Mouse (Mus musculus): ENCODE data around the gene 3110082I17Rik. TPM values are rescaled to one million over a fixed set of nuclear protein-coding genes. Genes with fewer than 3 reads are reported as not detected.

The 3110082I17Rik gene
- total RNA-seq, 2 experiments from 2014 or later, result 5.0 to 5.3 TPM

DNA sequence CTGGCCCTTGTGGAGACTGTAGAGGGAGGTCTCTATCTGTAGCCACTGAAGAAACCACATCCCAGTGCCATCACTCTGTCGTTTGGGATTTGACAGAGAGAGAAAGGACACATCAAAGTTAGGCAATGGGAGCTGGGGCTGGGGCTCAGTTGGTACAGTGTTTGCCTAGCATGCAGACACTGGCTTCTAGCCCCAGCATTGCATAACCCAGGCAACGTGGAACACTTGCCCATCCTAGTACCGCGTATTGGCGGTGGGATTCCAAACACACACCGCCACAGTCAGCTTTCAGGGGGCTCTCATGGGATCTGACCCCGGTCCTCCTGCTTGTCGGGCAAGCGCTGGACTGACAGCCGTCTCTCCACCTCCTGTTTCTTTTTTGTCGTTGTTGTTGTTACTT is 93.8 kb downstream of the 3110082I17Rik start:
- intact Hi-C loops (cut with DNase I), result no loop called here
- DNase-seq (ENCODE audit: low spot score), result no peak

- no peak for DNase-seq (ENCODE audit: low spot score)
- intact Hi-C loops (cut with DNase I), result loop anchor here (2.0 kb wide), 1 partner anchor 101 kb away; no protein-coding TSS in a partner anchor
Measured at GRCm38 (mm10) chr5:139365827-139366226, 94.5 kb downstream of the 3110082I17Rik start.

GRCm38 (mm10) chr5:139364911-139365571 is 95.3 kb downstream of the 3110082I17Rik start:
- intact Hi-C loops (cut with DNase I), result loop anchor here (1.0 to 5.0 kb wide), 3 partner anchors 33 to 102 kb away; no protein-coding TSS in a partner anchor

GRCm38 (mm10) chr5:139364260-139364910 is 95.9 kb downstream of the 3110082I17Rik start:
- peak; percentile 73 for DNase-seq (ENCODE audit: low spot score)
- intact Hi-C loops (cut with DNase I), result loop anchor here (1.0 to 5.0 kb wide), 3 partner anchors 34 to 102 kb away; no protein-coding TSS in a partner anchor

More at GRCm38 (mm10) chr5:139364911-139365571, 95.3 kb downstream of the 3110082I17Rik start:
- DNase-seq (ENCODE audit: low spot score), result no peak

DNA sequence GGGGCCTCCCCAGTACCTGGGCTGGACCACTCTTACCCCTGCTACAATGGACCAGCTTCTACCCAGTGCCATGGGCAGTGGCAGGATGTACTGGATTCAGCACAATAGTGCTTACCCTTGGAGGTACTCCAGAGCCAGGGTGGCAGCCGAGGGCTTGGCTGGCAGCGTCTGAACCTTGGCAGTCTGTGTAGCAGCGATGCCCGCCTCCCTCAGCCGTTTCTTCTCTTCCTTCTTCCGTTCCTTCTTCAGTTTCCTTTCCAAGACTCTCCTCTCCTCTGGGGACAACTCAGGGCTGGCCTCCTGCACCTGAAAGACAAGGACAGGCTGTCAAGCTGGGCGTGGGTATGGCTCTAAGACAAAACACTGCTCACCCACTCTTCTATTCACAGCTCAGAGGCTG is 96.5 kb downstream of the 3110082I17Rik start:
- DNase-seq (ENCODE audit: low spot score), result no peak
- intact Hi-C loops (cut with DNase I), result loop anchor here (1.0 to 5.0 kb wide), 4 partner anchors 34 to 141 kb away; no protein-coding TSS in a partner anchor

DNA sequence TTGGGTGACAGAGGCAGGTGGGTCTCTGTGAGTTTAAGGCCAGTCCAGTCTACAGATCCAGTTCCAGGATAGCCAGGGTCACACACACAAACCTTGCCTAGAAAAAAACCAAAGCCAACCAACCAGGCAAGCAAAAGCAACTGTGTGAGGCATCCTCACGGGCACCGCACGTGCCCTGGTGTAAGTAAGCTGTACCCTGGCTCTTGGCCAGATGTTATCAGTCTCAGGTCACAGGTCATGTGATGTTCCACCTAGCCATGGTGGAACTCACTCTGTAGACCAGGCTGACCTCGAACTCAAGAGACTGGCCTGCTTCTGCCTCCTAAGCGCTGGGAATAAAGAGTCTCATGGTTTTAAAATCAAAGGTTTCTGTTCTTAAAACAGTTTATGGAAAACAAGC is 101.1 kb downstream of the 3110082I17Rik start:
- DNase-seq (ENCODE audit: low spot score), result no peak
- intact Hi-C loops (cut with DNase I), result no loop called here

DNA sequence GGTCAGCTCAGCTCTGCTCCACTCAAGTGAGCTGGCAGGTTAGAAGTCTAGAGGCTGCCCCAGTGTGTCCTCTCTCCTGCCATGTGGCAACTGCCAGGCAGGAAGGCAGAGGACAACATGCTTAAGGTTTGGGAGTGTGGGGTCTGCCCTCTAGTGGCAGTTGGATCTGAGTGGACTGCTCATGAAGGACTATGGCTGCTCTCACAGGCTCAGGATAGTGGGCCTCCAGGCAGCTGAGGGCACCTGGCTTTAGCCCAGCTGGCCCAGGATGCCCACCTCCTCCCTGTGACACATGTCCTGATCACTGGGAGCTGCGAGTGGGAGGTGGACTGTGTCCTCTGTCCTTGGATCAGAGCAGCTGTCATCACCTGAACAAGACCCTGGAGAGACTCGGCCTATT is 101.7 kb downstream of the 3110082I17Rik start:
- intact Hi-C loops (cut with DNase I), result no loop called here
- DNase-seq (ENCODE audit: low spot score), result no peak

DNA sequence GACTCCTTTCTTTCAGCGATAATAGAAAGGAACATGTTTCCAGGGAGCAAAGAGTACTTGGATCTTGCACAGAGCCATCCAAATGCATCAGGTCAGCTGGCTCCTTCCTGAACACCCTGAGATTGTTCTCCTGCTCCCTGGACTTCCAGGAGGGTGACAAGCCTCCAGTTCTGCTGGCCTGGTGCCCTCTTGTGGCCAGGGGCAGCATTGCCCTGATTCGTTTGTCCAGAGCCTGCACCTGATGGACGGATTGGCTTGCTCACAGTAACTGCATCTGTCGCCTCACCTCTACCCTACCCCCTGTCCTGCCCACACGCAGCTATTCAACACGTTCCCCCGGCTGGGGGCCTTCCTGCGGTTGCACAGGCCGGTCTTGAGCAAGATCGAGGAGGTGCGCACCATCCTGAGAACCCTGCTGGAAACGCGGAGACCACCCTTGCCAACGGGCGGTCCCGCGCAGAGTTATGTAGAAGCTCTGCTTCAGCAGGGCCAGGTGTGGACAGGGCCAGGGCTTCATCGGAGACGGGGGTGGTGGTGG is 105.0 kb downstream of the 3110082I17Rik start:
- DNase-seq (ENCODE audit: low spot score), result no peak

DNA sequence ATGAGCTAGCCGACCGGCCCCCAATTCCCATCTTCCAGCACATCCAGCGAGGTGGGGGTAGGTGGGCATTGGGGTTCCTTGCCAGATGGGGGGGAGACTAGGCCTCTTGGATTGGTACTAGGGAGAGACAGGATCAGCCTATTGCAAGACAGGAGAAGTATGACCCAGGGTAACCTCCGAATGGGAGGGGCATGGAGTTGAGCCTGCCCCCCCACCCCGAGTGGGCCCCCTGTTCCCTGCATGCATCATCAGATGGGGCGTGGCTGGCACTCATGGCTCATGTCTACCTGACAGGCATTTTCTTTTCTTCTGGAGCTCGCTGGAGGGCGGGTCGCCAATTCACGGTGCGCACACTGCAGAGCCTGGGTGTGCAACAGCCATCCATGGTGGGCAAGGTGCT is 106.4 kb downstream of the 3110082I17Rik start:
- no peak for DNase-seq (ENCODE audit: low spot score)
- intact Hi-C loops (cut with DNase I), result no loop called here

More for the DNA sequence above, 105.0 kb downstream of the 3110082I17Rik start:
- intact Hi-C loops (cut with DNase I), result loop anchor here (1.0 kb wide), 1 partner anchor 23 kb away; no protein-coding TSS in a partner anchor

GRCm38 (mm10) chr5:139353496-139353895 is 106.8 kb downstream of the 3110082I17Rik start:
- no peak for DNase-seq (ENCODE audit: low spot score)
- intact Hi-C loops (cut with DNase I), result no loop called here

DNA sequence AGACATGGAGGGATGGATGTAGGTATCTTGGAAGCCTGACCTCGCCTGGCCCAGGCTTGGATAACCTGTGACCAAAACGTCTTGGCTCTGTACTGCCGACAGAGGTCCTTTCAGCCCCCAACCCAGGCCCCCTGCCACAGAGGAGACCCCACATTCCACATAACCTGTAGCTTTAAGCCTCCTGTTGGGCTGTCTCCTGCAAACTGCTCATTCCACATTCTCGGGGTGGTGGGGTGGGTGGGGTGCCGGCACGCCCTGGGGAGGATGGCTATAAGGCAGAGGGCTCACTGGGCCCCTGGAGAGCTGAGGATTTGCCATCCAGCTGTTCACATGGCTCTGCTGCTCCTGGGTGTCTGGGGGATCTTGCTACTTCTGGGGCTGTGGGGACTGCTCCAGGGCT is 108.0 kb downstream of the 3110082I17Rik start, which contains the start of gene Cyp2w1:
Cyp2w1 (plus strand) TSS at position 301 of the 400 bp plus-strand sequence.
- no peak for DNase-seq (ENCODE audit: low spot score)
- intact Hi-C loops (cut with DNase I), result no loop called here

DNA sequence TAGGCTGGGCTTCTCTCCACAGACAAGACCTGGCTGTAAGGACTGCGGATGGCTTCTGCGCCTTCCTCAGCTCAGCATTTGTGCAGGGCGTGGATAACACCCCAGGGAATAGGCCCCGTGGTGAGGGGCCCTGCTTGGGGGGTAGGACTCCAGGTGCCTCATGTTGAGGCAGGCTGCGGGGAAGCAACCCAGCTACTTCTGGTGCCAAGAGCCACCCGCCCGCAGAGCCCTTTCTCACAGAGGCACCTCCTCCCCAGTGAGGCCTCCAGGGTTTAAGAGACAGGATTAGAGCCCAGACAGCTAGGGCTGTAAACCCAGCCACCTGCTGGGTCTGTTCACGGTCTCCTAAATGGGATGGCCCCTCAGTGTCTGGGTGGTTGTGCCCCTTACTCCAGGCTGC is 108.7 kb downstream of the 3110082I17Rik start:
- no peak for DNase-seq (ENCODE audit: low spot score)
- intact Hi-C loops (cut with DNase I), result no loop called here

DNA sequence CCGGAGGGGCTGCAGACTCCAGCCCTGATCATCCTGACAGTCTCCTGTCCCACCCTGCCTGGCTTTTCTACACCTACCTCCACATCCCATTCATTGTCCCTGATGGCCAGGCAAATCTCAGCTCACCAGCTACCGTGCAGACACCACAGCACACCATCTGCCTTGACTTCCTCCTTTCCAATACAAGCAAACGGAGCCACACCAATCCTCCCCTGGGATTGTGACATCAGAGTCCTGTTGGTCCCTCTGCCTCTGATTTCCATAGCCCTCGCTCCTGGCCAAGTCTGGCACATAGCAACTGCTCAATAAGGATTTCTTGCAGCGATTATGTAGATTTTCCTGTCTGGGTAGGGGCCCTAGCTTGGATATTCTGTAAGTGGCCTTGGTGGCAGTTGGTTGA is 109.2 kb downstream of the 3110082I17Rik start, which contains the start of gene Cox19:
Cox19 (minus strand) TSS at position 285 of the 400 bp plus-strand sequence.
- DNase-seq (ENCODE audit: low spot score), result no peak
- intact Hi-C loops (cut with DNase I), result no loop called here

DNA sequence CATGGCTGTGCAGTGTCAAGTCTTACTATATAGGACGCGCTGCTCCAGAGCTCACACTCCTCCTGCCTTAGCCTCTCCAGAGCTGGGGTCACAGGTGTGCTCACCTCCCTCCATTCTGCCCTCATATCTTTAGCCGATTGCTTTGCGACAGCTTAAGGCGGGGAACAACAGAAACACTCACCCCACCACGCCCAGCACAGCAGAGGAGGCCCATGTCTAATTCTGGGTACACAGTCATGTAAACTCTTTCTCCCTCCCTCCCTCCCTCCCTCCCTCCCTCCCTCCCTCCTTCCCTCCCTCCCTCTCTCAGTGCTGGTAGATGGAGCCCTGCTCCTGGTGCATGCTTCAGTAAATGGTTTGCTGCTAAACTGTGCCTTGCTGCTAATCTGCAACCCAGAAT is 110.6 kb downstream of the 3110082I17Rik start:
- no peak for DNase-seq (ENCODE audit: low spot score)
- intact Hi-C loops (cut with DNase I), result no loop called here

- DNase-seq (ENCODE audit: low spot score), result no peak
- intact Hi-C loops (cut with DNase I), result no loop called here
Measured at GRCm38 (mm10) chr5:139347225-139347624, 113.1 kb downstream of the 3110082I17Rik start.

- DNase-seq (ENCODE audit: low spot score), result no peak
- intact Hi-C loops (cut with DNase I), result no loop called here
Measured at GRCm38 (mm10) chr5:139345364-139345714, 115.0 kb downstream of the 3110082I17Rik start.

GRCm38 (mm10) chr5:139344687-139345363 is 115.5 kb downstream of the 3110082I17Rik start:
- peak; percentile 89 for DNase-seq (ENCODE audit: low spot score)
- intact Hi-C loops (cut with DNase I), result no loop called here

DNA sequence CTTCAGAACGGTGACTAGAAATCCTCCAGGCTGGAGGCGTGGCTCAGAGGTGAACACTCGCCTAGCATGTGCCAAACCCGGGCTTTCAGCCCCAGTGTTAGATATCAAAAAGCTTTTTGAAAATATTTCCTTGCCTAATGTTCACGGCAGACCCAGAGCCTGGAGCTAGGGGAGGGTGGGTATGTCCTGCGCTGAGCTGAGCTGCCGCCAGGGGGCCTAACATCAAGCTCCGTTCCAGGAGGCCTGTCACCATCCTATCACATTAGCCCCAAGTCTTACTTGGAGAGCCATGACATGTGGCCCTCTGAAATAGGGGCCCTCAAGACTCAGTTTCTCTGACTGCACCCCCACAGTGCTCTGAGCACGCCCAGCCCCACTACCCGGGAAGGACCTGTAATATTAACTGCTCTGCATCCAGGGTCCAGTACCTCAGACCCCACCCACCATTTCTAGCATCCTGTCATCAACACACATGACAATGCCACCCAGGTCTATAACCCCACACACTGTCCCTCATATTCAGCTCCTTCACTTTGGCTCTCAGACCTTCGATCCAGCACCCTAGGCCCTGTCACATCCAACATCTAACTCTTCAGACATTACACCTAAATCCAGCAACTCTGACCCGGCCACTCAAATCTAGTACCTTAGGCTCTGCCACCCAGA is 116.2 kb downstream of the 3110082I17Rik start:
- intact Hi-C loops (cut with DNase I), result no loop called here
- no peak for DNase-seq (ENCODE audit: low spot score)

DNA sequence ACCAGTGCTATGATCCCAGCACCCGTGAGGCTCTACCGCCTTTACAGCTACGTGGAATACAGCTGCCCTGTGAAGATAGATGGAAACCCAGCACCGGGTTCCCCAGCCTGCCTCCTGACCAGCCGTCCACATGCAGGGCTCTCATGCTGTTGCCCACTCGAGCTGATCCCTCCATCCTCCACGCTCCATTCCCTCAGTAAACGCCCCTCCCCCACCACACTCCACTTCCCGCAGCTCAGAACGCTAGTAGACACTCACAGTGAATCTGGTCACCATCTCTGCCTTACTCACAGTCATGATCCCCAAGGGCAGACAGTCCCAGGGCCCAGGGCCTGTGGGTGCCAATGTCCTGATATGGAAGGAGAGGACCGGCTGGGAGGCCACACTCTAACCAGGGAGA is 121.4 kb downstream of the 3110082I17Rik start:
- intact Hi-C loops (cut with DNase I), result no loop called here
- DNase-seq (ENCODE audit: low spot score), result no peak

DNA sequence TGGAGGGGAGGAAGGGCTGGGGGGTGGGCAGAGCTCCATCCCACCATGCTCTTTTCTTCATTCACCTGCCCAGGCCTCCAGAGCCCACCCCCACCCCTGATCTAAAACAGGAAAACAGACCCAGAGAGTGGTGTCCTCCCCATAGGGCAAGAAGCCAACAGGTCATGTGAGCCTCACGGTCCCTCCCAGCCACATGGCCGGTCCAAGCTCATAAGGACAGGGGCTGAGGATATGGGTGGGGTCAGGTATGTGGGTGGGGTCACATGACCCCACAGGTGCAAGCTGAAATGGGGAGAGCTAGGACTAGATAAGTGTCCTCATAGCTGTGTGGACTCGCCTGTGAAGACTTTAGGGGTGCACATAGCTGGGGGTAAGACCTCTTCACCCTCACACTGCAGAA is 121.9 kb downstream of the 3110082I17Rik start:
- DNase-seq (ENCODE audit: low spot score), result no peak
- intact Hi-C loops (cut with DNase I), result no loop called here
